Mouse (Mus musculus) embryonic fibroblast, embryonic 13.5 days (primary cell): ENCODE measurements at regions not wholly inside any gene's neighbourhood (a gene's known extent, or its start where the extent isn't known, plus 50 kb on each side); places are given as distances from the start of the nearest gene placed in this dataset.

Experiments
- CTCF ChIP-seq: IDR thresholded peaks from 2 replicates; pipeline ENCODE4 v1.5.1; 2011; ENCODE audit warnings: mild to moderate bottlenecking, control low read depth, low read length, moderate library complexity, borderline replicate concordance; ENCODE audit not compliant: insufficient read depth
- POLR2A ChIP-seq: IDR thresholded peaks from 2 replicates; pipeline ENCODE4 v1.6.1; 2011; ENCODE audit warnings: low read depth, mild to moderate bottlenecking, control low read depth, low read length, moderate library complexity

- TF ChIP-seq CTCF (no peak), POLR2A (no peak)
Observed at GRCm38 (mm10) chr19:56108796-56109195, 178.1 kb upstream of the Habp2 start.
